ENCODE assay signal across 24 mouse cellular contexts in the genomic region with DNA sequence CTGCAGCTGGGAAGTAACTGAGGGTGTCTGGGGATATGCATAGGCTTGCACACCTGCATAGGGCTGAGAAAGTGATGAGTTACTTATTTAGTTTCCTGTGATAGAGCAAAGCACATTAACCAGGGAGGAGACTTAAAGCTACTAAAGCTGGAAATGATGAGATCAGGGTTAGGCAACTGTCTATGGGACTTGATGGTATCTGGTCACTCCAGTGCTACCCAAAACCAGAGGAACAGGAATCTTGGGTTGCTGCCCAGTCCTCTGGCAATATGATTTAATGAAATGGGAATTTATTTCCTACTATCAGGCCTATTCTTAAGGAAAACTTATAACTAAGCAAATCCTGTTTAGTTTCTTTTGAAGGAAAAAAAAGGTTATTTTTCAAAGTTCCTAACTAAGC. TPM values are rescaled to one million over a fixed set of nuclear protein-coding genes. Genes with fewer than 3 reads are reported as not detected.
DNase-seq lines count a peak whose midpoint lies in the region; TF ChIP-seq lines count a peak whose summit lies in the region.
"Had no signal": no experiment of that assay in that cellular context is flagged by ENCODE, and none has a peak within 500 bp of the region (broad histone marks: within the 10 kb centered on the region; RNA-seq: fewer than 3 reads in every experiment).

No protein-coding gene starts in this region.

- no peaks in the 10 kb centered on the region for H3K27me3 ChIP-seq in kidney, adult 2 months (replicated peaks; ENCODE audit: control insufficient read depth, insufficient read depth, low read length)
- H3K27me3 ChIP-seq: embryonic facial prominence, embryonic 13.5 days; forebrain, embryonic 13.5 days; hindbrain, embryonic 12.5 days; hindbrain, embryonic 15.5 days had no signal

- peak; percentile 9 for DNase-seq in kidney, adult 2 months
- no peak for DNase-seq in kidney, postnatal 10 days
- DNase-seq in NIH3T3 (ENCODE audit: low read depth), result peak; percentile 37
- peak; percentile 79 for DNase-seq in gonadal fat pad, adult 2 months (ENCODE audit: low read depth)
- DNase-seq in spleen, postnatal 10 days (ENCODE audit: low spot score in 2 of 2), result no peak
- DNase-seq in testis, postnatal 14 days (ENCODE audit: low spot score), result no peak
- DNase-seq: adrenal gland, adult 8-10 months; adrenal gland, postnatal 25 days; cerebellum, adult 11-12 months; cerebellum, adult 8-10 months; cerebellum, postnatal 10 days; cerebellum, postnatal 36 days; embryo, embryonic 11 days; gastrocnemius, postnatal 10 days; gastrocnemius, postnatal 36 days; heart, adult 18-20 months had no signal

- TF ChIP-seq CTCF in kidney, adult 2 months (conservative IDR thresholded peaks at IDR 0.05; ENCODE audit: insufficient read depth, insufficient read length, low read depth, low read length), result no peak

- no peaks in the 10 kb centered on the region for H3K4me1 ChIP-seq in kidney, adult 2 months (ENCODE audit: control insufficient read depth, insufficient read depth, low read length)
- H3K4me1 ChIP-seq: embryonic facial prominence, embryonic 10.5 days; embryonic facial prominence, embryonic 13.5 days; forebrain, embryonic 10.5 days; forebrain, embryonic 13.5 days; heart, embryonic 10.5 days; hindbrain, embryonic 12.5 days; hindbrain, embryonic 15.5 days had no signal

- H3K27ac ChIP-seq in kidney, adult 2 months (ENCODE audit: insufficient read depth, low read depth, low read length), result no peak overlapping the region
- H3K27ac ChIP-seq: embryonic facial prominence, embryonic 10.5 days; embryonic facial prominence, embryonic 13.5 days; forebrain, embryonic 10.5 days; forebrain, embryonic 13.5 days; heart, embryonic 10.5 days; hindbrain, embryonic 12.5 days; hindbrain, embryonic 15.5 days had no signal

- H3K36me3 ChIP-seq in kidney, adult 2 months (ENCODE audit: control insufficient read depth, insufficient read depth, low read length), result peaks cover 17% of the 10 kb centered on the region

- no peak overlapping the region for H3K4me3 ChIP-seq in kidney, adult 2 months (ENCODE audit: insufficient read depth, low read depth, low read length)
- H3K4me3 ChIP-seq: embryonic facial prominence, embryonic 10.5 days; embryonic facial prominence, embryonic 13.5 days; erythroblast, embryonic 14.5 days; forebrain, embryonic 10.5 days; forebrain, embryonic 13.5 days; heart, embryonic 10.5 days; hindbrain, embryonic 12.5 days; hindbrain, embryonic 15.5 days had no signal

- no peak for TF ChIP-seq POLR2A in kidney, adult 2 months (IDR thresholded peaks at IDR 0.05; ENCODE audit: low read depth, low read length)

RNA-seq across cellular contexts. Expression of a gene that starts 34.2 kb away (rescaled TPM):
- polyA plus RNA-seq in kidney, adult 2 months (2012; rRNA removed), result 32.2 and 36.6 TPM in 2 replicates
- 32.3 and 37.8 TPM in 2 replicates for polyA plus RNA-seq in gonadal fat pad, adult 2 months (2012; rRNA removed)

RNA-seq across cellular contexts. Expression of a gene that starts 34.4 kb away (rescaled TPM):
- polyA plus RNA-seq in kidney, adult 2 months (2012; rRNA removed), result 69.1 and 78.3 TPM in 2 replicates
- polyA plus RNA-seq in gonadal fat pad, adult 2 months (2012; rRNA removed), result 57.4 and 60.7 TPM in 2 replicates

Comparison
In these comparisons a context has a peak if more than half of its experiments do, and no peak if none do; other contexts are left out.
1. DNase-seq: peak in kidney, adult 2 months (single experiment), NIH3T3 (single experiment) and gonadal fat pad, adult 2 months (single experiment); none in kidney, postnatal 10 days (single experiment), spleen, postnatal 10 days (0 of 2) and testis, postnatal 14 days (single experiment).